Mouse (Mus musculus) kidney, adult 10 weeks (tissue): ENCODE measurements around the gene Gclm. TPM values are rescaled to one million over a fixed set of nuclear protein-coding genes. Genes with fewer than 3 reads are reported as not detected.

Experiments used
- polyA plus RNA-seq: library from polyadenylated mRNA; stranded (reverse); fragments of 350-450 nt; fragmentation: Illumina TruSeq; extraction: RNeasy Lipid Tissue Mini Kit (QIAGEN cat#74804); gene quantifications from one replicate; pipeline ENCODE4 v1.2.3, GENCODE M21; 2014; ENCODE audit warnings: low read depth, low replicate concordance

Gene Gclm
- 700 TPM for polyA plus RNA-seq

DNA sequence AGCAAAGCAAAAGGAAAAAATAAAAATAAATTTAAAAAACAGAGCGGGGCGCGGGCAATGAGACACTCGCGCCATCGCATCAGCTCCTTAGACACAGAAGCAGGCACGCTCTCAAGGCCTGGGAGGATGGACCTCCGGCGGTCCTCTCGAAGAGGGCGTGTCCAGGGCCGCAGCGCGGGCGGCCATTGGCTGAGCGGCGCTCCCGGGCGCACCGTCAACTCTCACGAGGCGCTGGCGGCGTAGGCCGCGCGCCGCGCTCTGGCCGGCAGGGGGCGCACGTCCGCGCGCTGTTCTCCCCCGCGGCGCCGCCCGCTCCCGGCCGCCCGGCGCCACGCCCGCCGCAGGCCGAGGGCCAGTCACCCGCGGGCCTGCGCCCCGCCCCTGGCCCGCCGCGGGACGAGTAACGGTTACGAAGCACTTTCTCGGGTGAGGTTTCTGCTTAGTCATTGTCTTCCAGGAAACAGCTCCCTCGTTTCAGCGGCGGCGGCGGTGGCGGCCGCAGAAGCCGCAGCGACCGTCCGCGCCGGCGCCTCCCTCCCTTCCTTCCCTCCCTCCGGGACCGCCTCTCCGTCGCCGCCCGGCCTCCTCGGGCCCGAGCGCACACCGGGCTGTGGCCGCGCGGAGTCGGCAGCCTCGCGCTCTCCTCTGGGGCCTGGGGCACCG is at the start of gene Gclm:
Gene Gclm, plus strand, starts transcription at position 343 of the 663 bp plus-strand sequence.

DNA sequence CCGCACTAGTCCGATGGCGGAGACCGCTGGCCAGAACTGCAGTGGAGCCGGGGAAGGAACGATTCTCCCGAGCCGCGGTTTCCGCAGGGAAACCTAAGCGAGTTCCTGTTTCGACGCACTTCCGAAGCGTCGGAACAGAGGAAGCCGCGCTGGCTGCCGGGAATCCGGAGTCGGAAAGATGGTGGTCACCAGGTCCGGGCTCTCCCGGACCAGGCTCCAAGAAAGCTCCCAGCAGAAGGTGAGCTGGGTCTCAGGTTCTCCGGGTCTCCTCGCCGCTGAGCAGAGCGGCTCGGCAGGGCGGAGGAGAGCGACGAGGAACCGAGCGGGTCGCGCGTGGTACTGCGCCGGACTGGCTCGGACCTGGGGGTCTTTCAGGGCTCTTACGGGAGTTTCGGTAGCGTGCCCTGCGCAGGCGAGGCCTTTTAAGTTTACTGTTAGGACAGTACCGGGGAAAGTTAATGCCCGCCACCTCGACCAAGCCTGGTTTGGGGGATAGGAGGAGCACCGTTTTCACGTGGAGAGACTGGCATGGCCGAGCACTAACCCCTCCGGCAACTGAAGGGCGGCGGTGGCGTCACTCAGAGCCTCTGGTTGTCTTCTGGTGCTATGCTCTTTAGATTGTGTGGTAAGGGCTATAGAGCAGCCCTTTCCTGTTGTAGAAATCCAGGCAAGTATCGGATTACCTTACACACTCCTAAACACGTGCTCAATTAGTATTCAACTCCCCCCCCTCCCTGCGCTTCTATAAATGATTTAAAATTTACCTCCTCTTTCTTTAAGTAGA is 29.1 kb downstream of the Gclm start, which contains the start of gene Dnttip2:
Gene Dnttip2, plus strand, starts transcription at position 148 of the 784 bp plus-strand sequence.

DNA sequence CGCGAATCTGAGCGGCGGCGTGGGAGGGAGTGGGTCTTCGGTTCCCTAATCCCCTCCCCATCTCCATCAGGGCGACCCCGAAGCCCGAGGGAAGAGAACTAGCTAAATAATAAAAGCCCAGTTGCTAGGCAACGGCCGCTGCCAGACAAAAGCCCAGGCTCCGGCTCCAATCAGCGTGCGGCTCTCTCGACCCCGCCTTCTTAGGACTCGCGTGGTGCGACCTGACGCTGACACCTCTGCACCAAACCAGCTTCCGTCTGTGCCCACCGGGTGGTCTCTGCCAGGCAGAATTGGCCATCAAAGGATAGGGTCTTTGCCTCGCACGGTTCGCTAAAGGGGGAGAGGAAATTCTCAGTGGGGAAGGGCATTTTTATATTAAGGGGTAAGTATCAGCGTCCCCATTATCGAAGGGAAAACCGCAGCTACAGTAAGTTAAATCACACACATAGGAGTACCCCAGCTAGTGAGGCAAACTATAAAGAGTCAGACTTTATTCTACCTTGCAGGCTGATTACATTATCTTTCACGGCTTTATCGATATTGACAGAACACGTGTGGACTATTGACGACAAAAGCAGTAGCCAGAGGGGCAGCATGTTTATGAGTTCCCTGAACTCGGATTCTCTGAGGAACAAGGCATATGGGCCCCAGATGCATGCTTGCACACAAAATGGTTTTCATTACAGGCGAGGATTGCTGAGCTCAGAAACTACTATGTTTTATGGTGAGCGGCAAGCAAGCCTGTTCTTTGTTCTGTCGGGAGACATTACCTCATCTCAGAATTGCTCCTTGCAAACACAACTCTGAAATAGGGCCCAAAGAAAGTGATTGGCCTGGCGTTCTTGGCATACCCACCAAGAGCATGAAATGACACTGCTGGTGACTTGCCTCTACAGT is 48.8 kb downstream of the Gclm start, which contains the start of gene Bcar3:
Gene Bcar3, plus strand, starts transcription at position 183 of the 897 bp plus-strand sequence.

Other genes with a start within 250 kb of the Gclm start
- 3.3 TPM for gene Abca4, start 201.1 kb upstream of the Gclm start, polyA plus RNA-seq
- gene Dnttip2, start 28.8 kb downstream of the Gclm start, polyA plus RNA-seq, result 110 TPM
- 11.1 TPM for gene Bcar3, start 48.6 kb downstream of the Gclm start, polyA plus RNA-seq